Mouse (Mus musculus) midbrain, embryonic 10.5 days (tissue): Measurements from ENCODE around the gene Fastkd1. TPM values are rescaled to one million over a fixed set of nuclear protein-coding genes. Genes with fewer than 3 reads are reported as not detected.
A peak's percentile ranks its signal among the peaks of the same experiment; 100 is the strongest.
"Not testable (repeated sequence)": the region's sequence is repeated elsewhere in the genome, so short reads cannot be mapped to it uniquely, and the experiment has no call there.

ENCODE experiments used
- DNase-seq: peaks from one replicate; pipeline ENCODE4 v3.0.0-alpha.2; 2017; ENCODE audit warnings: low spot score
- H3K27ac ChIP-seq: fragments of 300-500 bp; sonication (generic); replicated peaks from 2 replicates; pipeline ENCODE4 v1.5.1; 2016; ENCODE audit warnings: mild to moderate bottlenecking
- H3K27me3 ChIP-seq: fragments of 300-500 bp; sonication (generic); 2 replicates; pipeline ENCODE4 v1.6.1; 2016; ENCODE audit warnings: low read depth, mild to moderate bottlenecking; ENCODE audit not compliant: poor library complexity, severe bottlenecking
- H3K36me3 ChIP-seq: fragments of 300-500 bp; sonication (generic); 2 replicates; pipeline ENCODE4 v1.6.1; 2016; ENCODE audit warnings: mild to moderate bottlenecking, moderate library complexity
- H3K4me1 ChIP-seq: fragments of 300-500 bp; sonication (generic); 2 replicates; pipeline ENCODE4 v1.6.1; 2016
- H3K4me3 ChIP-seq: fragments of 300-500 bp; sonication (generic); 2 replicates; pipeline ENCODE4 v1.5.1; 2016; ENCODE audit warnings: mild to moderate bottlenecking, moderate library complexity
- H3K9me3 ChIP-seq: fragments of 300-500 bp; sonication (generic); replicated peaks from 2 replicates; pipeline ENCODE4 v1.6.1; 2016; ENCODE audit warnings: mild to moderate bottlenecking
- WGBS: fragments of 180-500 bp; shearing (Covaris S2); methylation state at CpG from one replicate; pipeline ENCODE4 v1.1.7; 2016; 5-methylcytosine and 5-hydroxymethylcytosine counted together
- polyA plus RNA-seq: library from polyadenylated mRNA; unstranded; fragments of >200 nt; fragmentation: Nextera tagmentation; extraction: Ambion mirVana; gene quantifications from 2 replicates; pipeline ENCODE4 v1.2.1, GENCODE M21; 2016

The Fastkd1 gene
- polyA plus RNA-seq, 1 experiment from 2014 or later = 17.7 TPM

DNA sequence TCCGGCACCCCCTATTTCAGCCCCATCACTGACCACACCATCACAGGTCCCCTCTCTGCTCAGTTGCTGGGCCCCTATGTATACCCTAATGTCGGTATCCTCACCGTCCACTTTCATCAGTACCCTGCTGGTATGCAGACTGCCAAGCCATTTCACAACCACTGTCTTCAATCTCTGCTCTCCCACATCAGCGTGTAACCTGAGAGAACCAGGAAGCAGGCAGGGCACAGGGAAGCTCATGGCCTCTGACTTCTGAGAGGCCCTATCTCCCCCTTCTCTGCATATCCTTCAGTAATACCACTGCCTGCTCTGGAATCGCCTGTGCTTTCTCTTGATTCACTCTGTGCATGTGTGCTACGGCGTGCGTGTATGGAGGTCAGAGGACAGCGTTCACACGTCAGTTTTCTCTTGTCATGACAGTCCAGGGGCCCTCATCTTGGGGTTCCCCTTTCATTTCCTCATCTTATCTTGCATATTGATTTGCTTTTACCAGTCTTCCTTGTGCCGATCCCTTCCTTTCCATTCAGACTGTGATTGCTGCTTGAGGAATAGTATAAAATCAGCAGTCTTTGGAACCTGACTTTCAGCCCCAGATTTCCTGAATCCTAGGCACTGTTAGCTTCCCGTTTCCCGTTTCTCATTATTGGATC lies 49.4 kb downstream of the Fastkd1 start:
- H3K27ac ChIP-seq = no peak overlapping the region
- no peaks in the 10 kb centered on the region for H3K9me3 ChIP-seq
- H3K4me3 ChIP-seq = no peak overlapping the region
- WGBS = 88% methylated on average over 13 of the region's 13 CpGs
- H3K4me1 ChIP-seq = no peaks in the 10 kb centered on the region
- no peak for DNase-seq
- H3K36me3 ChIP-seq = peaks cover 42% of the 10 kb centered on the region
- H3K27me3 ChIP-seq = no peaks in the 10 kb centered on the region

DNA sequence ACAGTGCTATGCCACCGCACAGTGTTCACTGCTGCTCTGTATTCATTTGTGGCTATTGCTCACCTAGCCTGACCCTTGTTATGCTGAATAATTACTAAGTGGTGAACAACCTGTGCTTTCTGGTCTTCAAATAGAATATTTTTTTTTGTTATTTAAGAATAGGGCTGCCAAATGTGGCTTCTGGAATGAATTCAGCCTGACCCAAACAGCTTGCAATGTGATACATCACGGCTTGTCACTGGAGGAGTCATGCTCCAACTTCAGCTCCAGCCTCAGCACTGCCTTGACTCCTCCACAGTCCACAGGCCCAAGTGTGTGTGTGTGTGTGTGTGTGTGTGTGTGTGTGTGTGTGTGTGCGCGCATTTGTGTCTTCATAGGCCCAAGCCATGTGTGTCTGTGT lies 54.0 kb downstream of the Fastkd1 start:
- H3K27ac ChIP-seq = no peak overlapping the region
- WGBS = 95% methylated on average over 4 of the region's 4 CpGs
- no peaks in the 10 kb centered on the region for H3K27me3 ChIP-seq
- peaks cover 67% of the 10 kb centered on the region for H3K36me3 ChIP-seq
- H3K4me3 ChIP-seq = no peak overlapping the region
- H3K4me1 ChIP-seq = no peaks in the 10 kb centered on the region
- no peak for DNase-seq
- no peaks in the 10 kb centered on the region for H3K9me3 ChIP-seq

DNA sequence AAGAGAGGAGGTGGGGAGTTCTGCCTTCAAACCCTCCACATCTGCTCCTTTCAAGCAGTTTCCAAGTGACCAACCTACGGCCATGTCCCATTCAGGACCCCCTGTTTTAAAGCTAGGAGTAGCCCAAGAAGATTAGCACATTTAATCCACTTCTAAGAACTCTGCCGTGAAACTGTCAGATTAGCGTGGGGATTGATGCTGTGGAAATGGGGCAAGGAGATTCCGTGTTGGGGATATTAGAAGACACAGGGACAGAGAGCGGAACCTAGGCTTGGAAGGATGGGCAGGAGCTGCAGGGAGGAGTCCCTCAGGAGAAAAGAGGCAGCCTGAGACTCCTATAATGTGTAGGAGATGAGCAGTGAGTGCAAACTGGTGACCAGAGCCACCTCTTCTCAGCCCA lies 63.6 kb downstream of the Fastkd1 start:
- Histone ChIP-seq H3K27ac (no peak overlapping the region), H3K36me3 (peaks cover 16% of the 10 kb centered on the region), H3K4me1 (peaks cover 14% of the 10 kb centered on the region), H3K27me3 (no peaks in the 10 kb centered on the region), H3K9me3 (no peaks in the 10 kb centered on the region), H3K4me3 (no peak overlapping the region)
- DNase-seq = no peak
- 66% methylated on average over 5 of the region's 5 CpGs for WGBS

DNA sequence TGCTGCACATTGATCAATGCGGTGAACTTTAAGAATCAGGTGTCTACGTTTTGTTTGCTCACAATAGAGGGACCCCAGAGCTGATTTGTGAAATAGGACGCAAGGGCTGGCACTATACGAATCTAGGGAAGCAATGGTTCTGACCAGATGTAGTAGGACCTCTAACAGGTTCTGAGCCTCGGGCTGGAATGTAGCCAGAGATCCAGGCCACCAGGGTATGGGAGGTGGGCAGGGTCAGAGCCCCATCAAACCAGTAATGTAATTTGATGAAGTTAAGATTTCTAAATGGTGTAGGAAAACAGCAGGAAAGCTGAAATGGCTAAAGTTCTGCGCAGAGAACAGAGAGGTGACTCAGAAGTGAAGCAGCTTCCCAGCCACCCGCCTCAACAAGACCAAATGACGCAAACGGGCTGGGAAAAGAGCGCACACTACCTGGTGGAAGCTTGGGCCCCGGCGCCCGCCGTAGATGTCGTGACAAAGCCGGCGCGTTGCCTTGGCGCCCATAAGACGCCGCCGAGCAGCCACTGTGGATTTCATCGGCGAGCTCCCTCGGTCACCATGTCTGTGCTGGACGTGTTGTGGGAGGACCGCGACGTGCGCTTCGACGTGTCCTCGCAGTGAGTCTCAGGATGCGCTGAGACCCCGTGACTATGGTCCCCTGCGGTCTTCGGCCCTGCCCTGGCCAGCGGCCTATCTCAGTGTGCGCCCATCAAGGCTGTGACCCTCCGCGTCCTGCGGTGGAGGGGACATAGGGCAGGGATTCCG lies 66.4 kb downstream of the Fastkd1 start, which contains the start of gene Bbs5:
Gene Bbs5 (plus strand): TSS at position 446 of the 765 bp plus-strand sequence.
- Histone ChIP-seq H3K4me1 (peaks cover 14% of the 10 kb centered on the region), H3K27ac (peak within 1 kb of the TSS; percentile 65), H3K4me3 (peak within 1 kb of the TSS; percentile 62), H3K9me3 (no peaks in the 10 kb centered on the region), H3K36me3 (no peaks in the 10 kb centered on the region), H3K27me3 (no peaks in the 10 kb centered on the region)
- DNase-seq = peak; percentile 88
- 4% methylated on average over 43 of the region's 43 CpGs for WGBS

DNA sequence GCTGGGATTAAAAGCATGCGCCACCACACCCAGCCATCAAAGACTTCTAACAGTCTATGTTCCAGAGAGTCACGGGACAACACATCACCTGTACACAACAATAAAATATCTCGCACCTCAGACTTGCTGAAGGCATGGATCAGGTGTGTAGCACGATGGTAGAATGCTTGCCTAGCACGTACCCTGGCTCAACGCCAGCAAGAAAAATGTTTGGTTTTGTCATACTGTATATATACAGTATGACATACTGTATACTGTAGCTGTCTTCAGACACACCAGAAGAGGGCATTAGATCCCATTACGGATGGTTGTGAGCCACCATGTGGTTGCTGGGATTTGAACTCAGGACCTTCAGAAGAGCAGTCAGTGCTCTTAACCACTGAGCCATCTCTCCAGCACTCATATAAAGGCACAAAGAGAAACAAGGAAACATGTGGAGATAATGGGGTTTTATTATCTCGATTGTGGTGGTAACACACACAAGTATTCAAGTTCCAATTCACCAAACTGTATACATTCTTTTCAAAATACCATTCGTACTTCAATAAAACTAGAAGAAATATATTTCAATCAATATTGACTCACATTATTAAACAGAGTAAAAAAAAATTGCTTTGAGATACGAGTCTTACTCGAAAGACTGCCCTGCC lies 68.2 kb downstream of the Fastkd1 start:
- no peaks in the 10 kb centered on the region for H3K36me3 ChIP-seq
- no peak for DNase-seq
- H3K4me3 ChIP-seq = no peak overlapping the region
- no peaks in the 10 kb centered on the region for H3K27me3 ChIP-seq
- H3K4me1 ChIP-seq = peaks cover 16% of the 10 kb centered on the region
- H3K27ac ChIP-seq = no peak overlapping the region
- WGBS = 95% methylated on average over 11 of the region's 11 CpGs
- H3K9me3 ChIP-seq = no peaks in the 10 kb centered on the region

DNA sequence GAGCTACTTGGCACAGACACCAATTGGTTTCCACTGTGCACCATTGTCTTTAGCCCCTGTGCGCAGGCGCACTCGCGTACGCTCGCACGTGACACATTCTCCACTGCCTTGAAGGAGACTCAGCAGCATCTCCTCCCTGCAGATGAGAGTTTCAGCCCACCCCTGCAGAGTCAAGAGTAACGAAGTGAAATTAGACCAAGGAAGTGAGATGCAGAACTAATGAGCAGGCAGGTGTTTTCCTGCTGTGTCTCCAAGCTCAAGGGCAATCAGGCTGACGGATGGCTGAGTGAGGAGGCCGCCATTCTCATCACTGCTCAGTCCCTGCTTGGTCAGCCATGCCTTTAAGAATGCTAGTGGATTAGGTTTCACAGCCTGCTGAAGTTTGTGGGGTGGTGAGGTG lies 73.2 kb downstream of the Fastkd1 start:
- Histone ChIP-seq H3K27me3 (no peaks in the 10 kb centered on the region), H3K4me3 (no peak overlapping the region), H3K4me1 (peaks cover 5% of the 10 kb centered on the region; the same call in 1 of the 2 replicates), H3K36me3 (no peaks in the 10 kb centered on the region), H3K27ac (no peak overlapping the region), H3K9me3 (no peaks in the 10 kb centered on the region)
- no peak for DNase-seq
- WGBS = 67% methylated on average over 10 of the region's 10 CpGs

GRCm38 (mm10) chr2:69637989-69638388 lies 75.3 kb downstream of the Fastkd1 start:
- not testable (repeated sequence) for DNase-seq
- 70% methylated on average over 7 of the region's 7 CpGs for WGBS

More at GRCm38 (mm10) chr2:69637989-69638388, 75.3 kb downstream of the Fastkd1 start:
- not testable (repeated sequence) for H3K27ac ChIP-seq, H3K4me3 ChIP-seq, H3K4me1 ChIP-seq, H3K36me3 ChIP-seq, H3K9me3 ChIP-seq, H3K27me3 ChIP-seq

Other genes starting within 250 kb of the Fastkd1 start
- gene Lrp2, start 127.5 kb downstream of the Fastkd1 start, polyA plus RNA-seq = 2.8 and 3.4 TPM in 2 replicates
- gene Bbs5, start 66.3 kb downstream of the Fastkd1 start, polyA plus RNA-seq = 13.8 and 14.6 TPM in 2 replicates
- gene Klhl41, start 43.4 kb downstream of the Fastkd1 start, polyA plus RNA-seq = 0.09 and 0.15 TPM in 2 replicates
- 127 and 134 TPM in 2 replicates for gene Ppig, start 9.0 kb upstream of the Fastkd1 start, polyA plus RNA-seq
- 3.5 and 4.2 TPM in 2 replicates for gene Ccdc173, start 76.1 kb upstream of the Fastkd1 start, polyA plus RNA-seq
- gene Phospho2, start 76.1 kb upstream of the Fastkd1 start, polyA plus RNA-seq = 30.4 and 32.8 TPM in 2 replicates
- 26.7 and 32.2 TPM in 2 replicates for gene Klhl23, start 108.4 kb upstream of the Fastkd1 start, polyA plus RNA-seq
- 354 and 383 TPM in 2 replicates for gene Ssb, start 148.0 kb upstream of the Fastkd1 start, polyA plus RNA-seq
- gene Mettl5, start 172.1 kb upstream of the Fastkd1 start, polyA plus RNA-seq = 43.4 and 44.7 TPM in 2 replicates
- 11.7 and 15.9 TPM in 2 replicates for gene Ubr3, start 183.7 kb upstream of the Fastkd1 start, polyA plus RNA-seq